Mouse (Mus musculus): ENCODE data around the gene Tbca.

- TF ChIP-seq CTCF (IDR thresholded peaks at IDR 0.05; ENCODE audit: low read depth, low read length) (no peak), GATA2 (IDR thresholded peaks at IDR 0.05; ENCODE audit: borderline replicate concordance, low read depth, low read length) (no peak), TAL1 (conservative IDR thresholded peaks at IDR 0.05; ENCODE audit: low read depth, low read length) (no peak), GATA1 (IDR thresholded peaks at IDR 0.05; ENCODE audit: borderline replicate concordance, low read length) (no peak)
These were observed 37.7 kb downstream of the Tbca start for GRCm38 (mm10) chr13:94826389-94826788.

All from G1E (cell line).